Mouse (Mus musculus) heart, adult 8-10 months (tissue): ENCODE measurements around the gene Phf21b. TPM values are rescaled to one million over a fixed set of nuclear protein-coding genes. Genes with fewer than 3 reads are reported as not detected.
"Not testable (repeated sequence)": the region's sequence is repeated elsewhere in the genome, so short reads cannot be mapped to it uniquely, and the experiment has no call there.

Experiments
- DNase-seq: peaks from one replicate; pipeline ENCODE4 v3.0.0; 2022; ENCODE audit warnings: low spot score
- total RNA-seq, 4 experiments: library from RNA; stranded (reverse); gene quantifications; 2 replicates each; pipeline ENCODE4 v1.2.4; 2022

Phf21b gene
- total RNA-seq, result 1 to 10 TPM in 3 of 4 experiments, under 1 TPM in 1; 0.90 to 1.9 (median 1.7) TPM

GRCm38 (mm10) chr15:84856006-84856995 is at the start of gene Phf21b:
Gene Phf21b (minus strand): TSS chr15:84856049.
- peak; percentile 77 for DNase-seq

GRCm38 (mm10) chr15:84903843-84904385 is 48.1 kb upstream of the Phf21b start:
- no peak for DNase-seq

- DNase-seq, result no peak
Observed at GRCm38 (mm10) chr15:84898077-84898476, 42.2 kb upstream of the Phf21b start.

- no peak for DNase-seq
Observed at GRCm38 (mm10) chr15:84896664-84897063, 40.8 kb upstream of the Phf21b start.

GRCm38 (mm10) chr15:84896216-84896615 is 40.4 kb upstream of the Phf21b start:
- DNase-seq, result not testable (repeated sequence)

- DNase-seq, result peak; percentile 69
Observed at GRCm38 (mm10) chr15:84891658-84892057, 35.8 kb upstream of the Phf21b start.

- DNase-seq, result no peak
Observed at GRCm38 (mm10) chr15:84891246-84891645, 35.4 kb upstream of the Phf21b start.

GRCm38 (mm10) chr15:84888066-84888465 is 32.2 kb upstream of the Phf21b start:
- DNase-seq, result no peak

- DNase-seq, result no peak
Observed at GRCm38 (mm10) chr15:84877029-84877815, 21.4 kb upstream of the Phf21b start.

- DNase-seq, result no peak
Observed at GRCm38 (mm10) chr15:84873867-84874266, 18.0 kb upstream of the Phf21b start.

GRCm38 (mm10) chr15:84873079-84873478 is 17.2 kb upstream of the Phf21b start:
- no peak for DNase-seq

- DNase-seq, result no peak
Observed at GRCm38 (mm10) chr15:84871802-84872201, 16.0 kb upstream of the Phf21b start.

- DNase-seq, result no peak
Observed at GRCm38 (mm10) chr15:84861911-84862310, 6.1 kb upstream of the Phf21b start.

- no peak for DNase-seq
Observed at GRCm38 (mm10) chr15:84857623-84858022, 1.8 kb upstream of the Phf21b start.

GRCm38 (mm10) chr15:84854921-84855901 is 638 bp downstream of the Phf21b start:
- DNase-seq, result no peak

- no peak for DNase-seq
Observed at GRCm38 (mm10) chr15:84854171-84854811, 1.6 kb downstream of the Phf21b start.

GRCm38 (mm10) chr15:84853261-84854137 is 2.4 kb downstream of the Phf21b start:
- peak; percentile 50 for DNase-seq

- peak; percentile 73 for DNase-seq
Observed at GRCm38 (mm10) chr15:84852457-84853070, 3.3 kb downstream of the Phf21b start.

GRCm38 (mm10) chr15:84850321-84850720 is 5.5 kb downstream of the Phf21b start:
- no peak for DNase-seq
